Mouse (Mus musculus): ENCODE measurements at regions not wholly inside any gene's neighbourhood (a gene's known extent, or its start where the extent isn't known, plus 50 kb on each side); places are given as distances from the start of the nearest gene placed in this dataset.

GRCm38 (mm10) chr1:137831284-137831683, 344.2 kb downstream of the Ptprc start:
- DNase-seq (ENCODE audit: low read depth, low spot score) (no peak), ATAC-seq (no peak)
- TF ChIP-seq CTCF (IDR thresholded peaks at IDR 0.05), result no peak
- ChIA-PET CTCF (no interaction called here), POLR2A (no interaction called here)
- in situ Hi-C loops (cut with MboI; ENCODE audit: low pct_unique_long_range_greater_than_20kb), result no loop called here
- no peaks in the 10 kb centered on the region for H3K27me3 ChIP-seq

DNA sequence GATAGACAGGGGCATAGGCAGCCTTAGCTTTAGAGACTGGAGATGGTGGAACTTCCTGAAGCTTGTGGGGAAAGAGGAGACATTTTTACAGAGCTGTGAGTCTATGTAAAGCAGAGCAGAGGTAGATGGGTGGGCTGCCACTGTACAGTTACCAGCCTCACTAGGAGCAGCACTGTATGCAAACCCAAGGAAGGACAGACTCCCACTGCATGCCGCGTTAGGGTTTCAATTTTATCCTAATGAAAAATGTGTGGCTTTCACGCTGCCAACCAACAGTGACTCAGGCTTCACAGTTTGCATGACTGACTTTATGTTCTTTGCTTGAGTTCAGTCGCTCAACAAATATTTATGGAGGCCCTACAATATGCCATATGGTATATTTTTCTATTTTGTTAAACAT, 348.1 kb downstream of the Ptprc start:
- POLR2A ChIA-PET, result no interaction called here
- peak; percentile 13 for DNase-seq (ENCODE audit: low read depth, low spot score)
- CTCF ChIA-PET, result interaction anchor here (1.4 kb wide), 1 partner anchor 21 kb away, joined by 3 read pairs; no protein-coding TSS in a partner anchor
- no peak for ATAC-seq
- H3K27me3 ChIP-seq, result no peaks in the 10 kb centered on the region
- in situ Hi-C loops (cut with MboI; ENCODE audit: low pct_unique_long_range_greater_than_20kb), result no loop called here
- no peak for TF ChIP-seq CTCF (IDR thresholded peaks at IDR 0.05)

DNA sequence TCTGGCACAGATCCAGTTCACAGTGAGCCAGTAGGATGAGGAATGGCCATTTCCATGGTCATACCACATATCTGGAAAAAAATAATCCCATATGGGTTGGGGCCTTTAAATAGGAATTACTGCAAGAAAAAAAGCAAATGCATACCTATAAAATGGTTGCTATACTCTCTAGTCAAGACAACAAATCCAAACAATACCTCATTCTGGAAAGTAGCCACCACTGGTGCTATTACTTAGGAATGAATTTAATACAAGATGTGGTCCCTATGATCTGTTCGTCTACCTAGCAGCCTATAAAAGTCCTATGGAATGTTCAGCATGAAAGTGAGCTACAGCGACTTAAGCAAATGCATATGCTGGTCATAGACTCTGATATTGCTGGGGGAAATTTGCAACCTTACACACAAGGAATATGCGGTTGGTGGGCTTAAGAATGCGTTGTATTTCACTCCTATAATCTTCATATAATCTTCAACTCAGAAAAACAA, 360.1 kb downstream of the Ptprc start:
- no peak for DNase-seq (ENCODE audit: low read depth, low spot score)
- no peak for ATAC-seq
- in situ Hi-C loops (cut with MboI; ENCODE audit: low pct_unique_long_range_greater_than_20kb), result no loop called here
- ChIA-PET CTCF (no interaction called here), POLR2A (no interaction called here)
- H3K27me3 ChIP-seq, result no peaks in the 10 kb centered on the region
- TF ChIP-seq CTCF (IDR thresholded peaks at IDR 0.05), result no peak

- TF ChIP-seq CTCF (IDR thresholded peaks at IDR 0.05), result no peak
- in situ Hi-C loops (cut with MboI; ENCODE audit: low pct_unique_long_range_greater_than_20kb), result no loop called here
- POLR2A ChIA-PET, result no interaction called here
- CTCF ChIA-PET, result no interaction called here
- H3K27me3 ChIP-seq, result no peaks in the 10 kb centered on the region
- ATAC-seq (no peak), DNase-seq (ENCODE audit: low read depth, low spot score) (no peak)
Measured at GRCm38 (mm10) chr1:137814556-137814955, 361.0 kb downstream of the Ptprc start.

DNA sequence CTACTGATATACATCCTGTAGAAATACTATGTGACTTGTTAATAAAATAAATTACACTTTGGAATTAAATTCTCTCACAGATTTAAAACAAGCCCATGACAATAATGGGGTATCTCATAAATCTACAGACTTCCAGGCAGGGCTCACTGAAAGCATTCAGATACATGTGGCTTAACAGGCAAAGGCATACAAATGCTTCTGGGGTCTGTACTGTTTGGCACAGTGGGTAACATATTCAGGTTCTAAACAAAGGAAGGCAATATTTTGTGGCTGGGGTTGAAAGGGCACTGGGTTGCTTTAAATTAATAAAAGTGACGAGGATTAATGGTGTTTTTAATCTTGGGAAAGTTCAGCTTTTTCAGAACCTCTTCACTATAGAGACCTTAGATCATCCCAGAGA, 361.8 kb downstream of the Ptprc start:
- POLR2A ChIA-PET, result no interaction called here
- H3K27me3 ChIP-seq, result no peaks in the 10 kb centered on the region
- TF ChIP-seq CTCF (IDR thresholded peaks at IDR 0.05), result no peak
- CTCF ChIA-PET, result interaction anchor here (0.9 kb wide), 1 partner anchor 13 kb away, joined by 3 read pairs; no protein-coding TSS in a partner anchor
- DNase-seq (ENCODE audit: low read depth, low spot score) (no peak), ATAC-seq (no peak)
- in situ Hi-C loops (cut with MboI; ENCODE audit: low pct_unique_long_range_greater_than_20kb), result no loop called here

- DNase-seq (ENCODE audit: low read depth, low spot score) (no peak), ATAC-seq (no peak)
- in situ Hi-C loops (cut with MboI; ENCODE audit: low pct_unique_long_range_greater_than_20kb), result no loop called here
- H3K27me3 ChIP-seq, result no peaks in the 10 kb centered on the region
- ChIA-PET CTCF (no interaction called here), POLR2A (no interaction called here)
- TF ChIP-seq CTCF (IDR thresholded peaks at IDR 0.05), result no peak
Measured at GRCm38 (mm10) chr1:137811981-137812380, 363.5 kb downstream of the Ptprc start.

DNA sequence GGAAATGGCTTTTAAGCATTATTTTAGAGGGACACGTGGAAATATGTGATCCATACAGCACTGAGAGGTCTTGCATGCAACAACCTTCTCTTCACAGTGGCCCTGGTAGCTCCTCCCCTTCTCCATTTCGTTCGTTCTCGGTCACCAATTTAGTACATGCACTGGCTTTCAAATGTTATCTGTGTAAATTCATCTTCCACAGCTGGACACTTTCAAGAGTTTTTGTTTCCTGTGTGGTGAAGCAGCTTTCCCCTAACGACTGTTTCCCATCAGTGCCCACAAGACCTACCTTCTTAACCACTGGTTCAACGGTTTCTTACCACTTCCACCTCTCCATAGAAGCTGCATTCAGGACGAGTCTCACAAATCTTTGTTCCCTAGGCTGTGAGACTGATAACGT, 368.8 kb downstream of the Ptprc start:
- ChIA-PET CTCF (no interaction called here), POLR2A (no interaction called here)
- TF ChIP-seq CTCF (IDR thresholded peaks at IDR 0.05), result no peak
- in situ Hi-C loops (cut with MboI; ENCODE audit: low pct_unique_long_range_greater_than_20kb), result no loop called here
- DNase-seq (ENCODE audit: low read depth, low spot score), result no peak
- H3K27me3 ChIP-seq, result no peaks in the 10 kb centered on the region
- ATAC-seq, result no peak

DNA sequence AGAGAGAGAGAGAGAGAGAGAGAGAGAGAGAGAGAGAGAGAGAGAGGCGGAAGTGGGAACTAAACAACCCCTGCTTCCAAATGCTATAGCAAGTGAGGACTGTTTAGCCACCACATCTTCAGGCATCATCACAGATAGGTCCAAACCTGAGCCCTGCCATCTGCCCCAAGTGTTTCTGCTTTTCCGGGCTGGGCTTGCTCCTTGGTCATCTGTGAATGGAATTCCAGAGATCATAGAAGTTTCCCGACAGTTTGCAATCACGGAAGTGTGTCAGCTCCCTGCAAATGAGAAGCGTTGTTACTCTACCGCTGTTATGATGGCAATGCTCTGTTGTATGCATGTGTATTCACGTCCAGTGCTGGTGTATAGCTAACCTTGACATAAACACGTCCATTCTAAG, 369.3 kb downstream of the Ptprc start:
- CTCF ChIA-PET, result interaction anchor here (0.8 kb wide), 1 partner anchor 21 kb away, joined by 3 read pairs; no protein-coding TSS in a partner anchor
- ATAC-seq (no peak), DNase-seq (ENCODE audit: low read depth, low spot score) (no peak)
- in situ Hi-C loops (cut with MboI; ENCODE audit: low pct_unique_long_range_greater_than_20kb), result no loop called here
- POLR2A ChIA-PET, result no interaction called here
- TF ChIP-seq CTCF (IDR thresholded peaks at IDR 0.05), result no peak
- H3K27me3 ChIP-seq, result no peaks in the 10 kb centered on the region

GRCm38 (mm10) chr1:137802119-137802518, 373.4 kb downstream of the Ptprc start:
- no peak for ATAC-seq
- ChIA-PET CTCF (no interaction called here), POLR2A (no interaction called here)
- in situ Hi-C loops (cut with MboI; ENCODE audit: low pct_unique_long_range_greater_than_20kb), result no loop called here
- TF ChIP-seq CTCF (IDR thresholded peaks at IDR 0.05), result no peak
- H3K27me3 ChIP-seq, result no peaks in the 10 kb centered on the region
- no peak for DNase-seq (ENCODE audit: low read depth, low spot score)

GRCm38 (mm10) chr1:137800752-137801151, 374.8 kb downstream of the Ptprc start:
- no peak for TF ChIP-seq CTCF (IDR thresholded peaks at IDR 0.05)
- in situ Hi-C loops (cut with MboI; ENCODE audit: low pct_unique_long_range_greater_than_20kb), result no loop called here
- POLR2A ChIA-PET, result no interaction called here
- no peaks in the 10 kb centered on the region for H3K27me3 ChIP-seq
- DNase-seq (ENCODE audit: low read depth, low spot score) (no peak), ATAC-seq (no peak)
- CTCF ChIA-PET, result interaction anchor here (1.2 kb wide), 1 partner anchor 13 kb away, joined by 3 read pairs; no protein-coding TSS in a partner anchor

GRCm38 (mm10) chr1:137788789-137789188, 386.7 kb downstream of the Ptprc start:
- TF ChIP-seq CTCF (IDR thresholded peaks at IDR 0.05), result no peak
- ChIA-PET CTCF (no interaction called here), POLR2A (no interaction called here)
- no peaks in the 10 kb centered on the region for H3K27me3 ChIP-seq
- ATAC-seq (no peak), DNase-seq (ENCODE audit: low read depth, low spot score) (no peak)
- in situ Hi-C loops (cut with MboI; ENCODE audit: low pct_unique_long_range_greater_than_20kb), result no loop called here

GRCm38 (mm10) chr1:137786653-137787052, 388.9 kb downstream of the Ptprc start:
- no peaks in the 10 kb centered on the region for H3K27me3 ChIP-seq
- CTCF ChIA-PET, result interaction anchor here (1.4 kb wide), 1 partner anchor 18 kb away, joined by 4 read pairs; no protein-coding TSS in a partner anchor
- no peak for ATAC-seq
- POLR2A ChIA-PET, result no interaction called here
- no peak for DNase-seq (ENCODE audit: low read depth, low spot score)
- TF ChIP-seq CTCF (IDR thresholded peaks at IDR 0.05), result no peak
- in situ Hi-C loops (cut with MboI; ENCODE audit: low pct_unique_long_range_greater_than_20kb), result no loop called here

All from Patski (cell line).